Mouse (Mus musculus): ENCODE results near the gene Fxr2.

GRCm38 (mm10) chr11:69693421-69693965 is 60.7 kb downstream of the Fxr2 start:
- no peak for TF ChIP-seq TCF12 (IDR thresholded peaks at IDR 0.05; ENCODE audit: insufficient read depth, poor library complexity, severe bottlenecking)
- TF ChIP-seq POLR2A (IDR thresholded peaks at IDR 0.05; ENCODE audit: insufficient read length, low read depth), result no peak
- TF ChIP-seq TCF3 (IDR thresholded peaks at IDR 0.05; ENCODE audit: insufficient read length, low read depth), result no peak
- TF ChIP-seq USF1 (IDR thresholded peaks at IDR 0.05; ENCODE audit: low read depth), result no peak
- TF ChIP-seq MYOG (IDR thresholded peaks at IDR 0.05; ENCODE audit: control insufficient read depth in 1 of 3, insufficient read depth in 1 of 3, insufficient read length in 2 of 3, low read depth in 2 of 3), result no peak
- no peak for TF ChIP-seq MAX (IDR thresholded peaks at IDR 0.05; ENCODE audit: low read depth)

All from myocyte (in vitro differentiated cells).